Mouse (Mus musculus) erythroblast, embryonic 14.5 days (primary cell): ENCODE data around the gene Gk5. TPM values are rescaled to one million over a fixed set of nuclear protein-coding genes. Genes with fewer than 3 reads are reported as not detected.
"Not testable (repeated sequence)": the region's sequence is repeated elsewhere in the genome, so short reads cannot be mapped to it uniquely, and the experiment has no call there.

ENCODE experiments used
- H3K27me3 ChIP-seq: 2 replicates; pipeline ENCODE4 v1.6.1; 2012; ENCODE audit warnings: inconsistent platforms; ENCODE audit not compliant: control insufficient read depth
- H3K36me3 ChIP-seq: 2 replicates; pipeline ENCODE4 v1.6.1; 2012; ENCODE audit warnings: mild to moderate bottlenecking, inconsistent platforms; ENCODE audit not compliant: control insufficient read depth
- H3K4me1 ChIP-seq: 2 replicates; pipeline ENCODE4 v1.6.1; 2012; ENCODE audit warnings: inconsistent platforms; ENCODE audit not compliant: control insufficient read depth
- H3K4me3 ChIP-seq: replicated peaks from 2 replicates; pipeline ENCODE3; 2012; ENCODE audit warnings: moderate library complexity, mild to moderate bottlenecking, inconsistent platforms
- H3K9me3 ChIP-seq: 2 replicates; pipeline ENCODE4 v1.6.1; 2012; ENCODE audit warnings: low read length, inconsistent platforms, mixed read lengths; ENCODE audit not compliant: control insufficient read depth
- GATA1 ChIP-seq: IDR thresholded peaks from 2 replicates; pipeline ENCODE4 v1.6.1; 2012; ENCODE audit warnings: low read length, inconsistent platforms, mixed read lengths
- TAL1 ChIP-seq: IDR thresholded peaks from 3 replicates; pipeline ENCODE4 v1.6.1; 2012; ENCODE audit warnings: low read length, inconsistent platforms, mixed read lengths
- polyA plus RNA-seq: library from polyadenylated mRNA; stranded (reverse); fragments of >175 nt; gene quantifications from 2 replicates; pipeline ENCODE4 v1.2.3, GENCODE M21; 2012

Gene Gk5
- not detected in 2 replicates for polyA plus RNA-seq

DNA sequence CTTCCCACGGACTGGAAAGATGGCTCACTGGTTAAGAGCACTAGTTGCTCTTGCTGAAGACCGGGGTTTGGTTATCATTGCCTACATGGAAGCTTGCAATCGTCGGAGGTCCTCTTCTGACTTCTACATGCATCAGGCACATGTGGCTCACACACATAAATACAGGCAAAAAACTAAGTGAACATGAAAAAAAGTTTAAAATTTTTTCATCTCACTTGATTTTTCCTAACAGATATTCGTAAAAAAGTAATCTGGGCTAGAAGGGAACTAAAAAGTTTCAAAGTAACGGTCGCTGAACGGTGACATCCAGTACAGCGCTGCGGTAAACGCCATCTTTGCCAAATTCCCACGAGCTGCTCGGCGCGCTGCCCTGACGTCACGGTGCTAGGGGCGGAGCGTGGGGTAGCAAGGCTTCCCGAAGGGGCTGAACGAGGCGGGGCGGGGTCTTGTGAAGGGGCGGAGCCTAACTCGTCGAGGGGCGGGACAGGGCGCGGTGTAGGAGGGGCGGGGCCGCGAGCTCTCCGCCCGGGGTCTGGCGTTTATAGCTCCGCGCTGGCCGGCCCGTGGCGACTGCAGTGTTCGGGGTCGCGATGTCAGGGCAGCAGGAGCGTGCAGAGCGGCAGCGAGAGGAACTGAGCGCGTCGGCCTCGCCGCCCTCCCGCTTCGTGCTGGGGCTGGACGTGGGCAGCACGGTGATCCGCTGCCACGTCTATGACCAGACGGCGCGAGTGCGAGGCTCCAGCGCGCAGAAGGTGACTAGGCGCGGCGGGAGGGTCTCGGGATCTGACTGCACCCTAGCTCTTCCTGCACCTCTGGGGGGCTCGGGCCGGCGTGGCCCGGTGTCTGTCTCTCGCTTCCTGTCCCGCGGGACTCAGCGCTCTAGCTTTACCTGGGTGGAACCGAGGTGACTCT is at the start of gene Gk5:
TSS of gene Gk5 (plus strand) at position 502 of the 912 bp plus-strand sequence.
- H3K27me3 ChIP-seq, result peaks cover 21% of the 10 kb centered on the region
- H3K36me3 ChIP-seq, result no peaks in the 10 kb centered on the region
- peaks cover 17% of the 10 kb centered on the region for H3K4me1 ChIP-seq
- TF ChIP-seq GATA1, result no peak
- TF ChIP-seq TAL1, result no peak
- peak within 1 kb of the TSS; percentile 76 for H3K4me3 ChIP-seq
- peaks cover 8% of the 10 kb centered on the region; the same call in 1 of the 2 replicates for H3K9me3 ChIP-seq

DNA sequence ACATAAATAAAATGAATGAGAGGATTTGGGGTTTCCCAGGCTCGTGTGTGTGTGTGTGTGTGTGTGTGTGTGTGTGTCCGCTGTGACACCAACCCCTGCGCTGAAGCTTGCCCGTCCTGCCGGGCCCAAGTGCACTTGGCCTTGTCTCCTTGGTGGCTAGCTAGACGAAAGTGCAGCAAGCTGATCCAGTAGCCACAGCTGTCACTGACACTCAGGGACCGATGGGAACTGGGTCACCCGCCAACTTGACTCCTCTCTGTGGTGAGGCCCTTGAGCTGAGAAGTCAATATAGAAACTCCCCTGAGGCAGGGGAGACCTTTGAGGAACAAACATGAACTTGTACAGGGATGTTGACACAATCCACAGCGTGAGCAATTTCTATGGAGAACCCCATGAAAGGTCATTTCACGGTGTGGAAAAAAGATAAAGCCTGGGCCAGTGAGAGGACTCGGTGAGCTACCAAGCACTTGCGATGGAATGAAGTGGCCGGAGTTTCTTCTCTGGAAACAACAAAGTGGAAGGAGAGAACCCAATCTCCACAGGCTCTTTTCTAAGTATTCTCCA is 40.3 kb upstream of the Gk5 start:
- H3K9me3 ChIP-seq, result peaks cover 2% of the 10 kb centered on the region; the same call in 1 of the 2 replicates
- no peaks in the 10 kb centered on the region for H3K36me3 ChIP-seq
- TF ChIP-seq GATA1 (no peak), TAL1 (no peak)

DNA sequence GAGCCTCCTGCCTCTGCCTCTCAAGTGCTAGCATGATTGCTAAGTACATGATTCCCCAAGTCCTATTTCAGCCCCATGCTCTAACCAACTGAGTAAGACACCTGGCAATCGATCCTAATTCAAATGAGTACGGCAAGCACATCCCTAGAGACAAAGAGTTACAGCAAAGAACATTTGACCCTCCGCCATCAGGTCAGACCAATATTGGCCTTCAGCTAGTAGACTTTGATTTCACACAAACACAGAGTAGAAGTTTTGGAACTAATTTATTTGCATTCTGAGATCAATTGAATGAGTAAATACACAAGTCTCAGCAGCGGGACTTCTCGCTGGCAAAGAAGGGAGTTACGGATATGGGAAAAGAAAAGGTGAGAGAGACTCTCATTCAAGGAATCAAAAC is 33.9 kb upstream of the Gk5 start:
- TF ChIP-seq TAL1, result no peak
- TF ChIP-seq GATA1, result no peak
- peaks cover 10% of the 10 kb centered on the region; the same call in 1 of the 2 replicates for H3K27me3 ChIP-seq
- no peaks in the 10 kb centered on the region for H3K4me1 ChIP-seq
- no peak overlapping the region for H3K4me3 ChIP-seq
- H3K36me3 ChIP-seq, result no peaks in the 10 kb centered on the region
- no peaks in the 10 kb centered on the region for H3K9me3 ChIP-seq

More for the DNA sequence above, 40.3 kb upstream of the Gk5 start:
- Histone ChIP-seq H3K4me1 (no peaks in the 10 kb centered on the region), H3K27me3 (peaks cover 18% of the 10 kb centered on the region; the same call in 1 of the 2 replicates), H3K4me3 (no peak overlapping the region)

DNA sequence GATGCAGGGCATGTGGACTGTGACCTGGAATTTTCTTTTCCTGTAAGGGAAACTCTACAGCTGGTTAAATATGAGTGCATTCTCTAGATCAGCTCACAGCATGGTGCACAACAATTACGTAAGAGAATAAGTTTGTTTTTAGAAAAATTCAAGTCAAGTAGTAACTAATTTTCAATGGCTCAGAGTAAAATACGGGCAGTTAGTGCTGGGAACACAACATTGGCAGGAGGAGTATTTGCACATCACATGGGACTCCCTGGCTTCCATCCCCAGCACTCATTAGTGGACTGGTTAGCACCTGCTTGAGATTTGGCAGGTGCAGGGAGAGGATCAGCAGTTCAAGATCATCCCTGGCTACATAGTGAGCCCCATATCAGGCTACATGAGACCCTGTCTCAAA is 31.5 kb upstream of the Gk5 start:
- Histone ChIP-seq H3K36me3 (no peaks in the 10 kb centered on the region), H3K4me3 (no peak overlapping the region), H3K4me1 (no peaks in the 10 kb centered on the region), H3K27me3 (peaks cover 9% of the 10 kb centered on the region; the same call in 1 of the 2 replicates), H3K9me3 (peaks cover 2% of the 10 kb centered on the region; the same call in 1 of the 2 replicates)
- TF ChIP-seq TAL1 (no peak), GATA1 (no peak)

DNA sequence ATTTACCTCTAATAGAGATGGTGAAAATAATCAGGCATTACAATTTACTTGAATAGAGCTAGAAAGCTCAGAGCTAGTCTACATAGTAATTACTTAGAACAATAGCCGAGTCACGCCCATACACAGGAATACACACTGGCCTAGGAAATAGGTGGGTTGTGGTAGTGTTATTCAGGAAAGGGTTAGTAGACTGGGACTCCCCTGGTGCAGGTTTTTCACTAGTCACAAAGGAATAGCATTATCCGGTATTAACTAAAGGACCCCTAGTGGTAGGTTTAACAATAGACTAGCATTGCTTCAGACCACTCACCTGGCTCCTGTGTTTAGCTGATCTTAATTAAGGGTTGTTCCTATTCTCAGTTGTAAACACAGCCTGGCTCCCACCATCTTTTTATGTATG is 30.7 kb upstream of the Gk5 start:
- H3K9me3 ChIP-seq, H3K4me3 ChIP-seq, H3K4me1 ChIP-seq, H3K36me3 ChIP-seq: not testable (repeated sequence)
- peaks cover 12% of the 10 kb centered on the region; the same call in 1 of the 2 replicates for H3K27me3 ChIP-seq

DNA sequence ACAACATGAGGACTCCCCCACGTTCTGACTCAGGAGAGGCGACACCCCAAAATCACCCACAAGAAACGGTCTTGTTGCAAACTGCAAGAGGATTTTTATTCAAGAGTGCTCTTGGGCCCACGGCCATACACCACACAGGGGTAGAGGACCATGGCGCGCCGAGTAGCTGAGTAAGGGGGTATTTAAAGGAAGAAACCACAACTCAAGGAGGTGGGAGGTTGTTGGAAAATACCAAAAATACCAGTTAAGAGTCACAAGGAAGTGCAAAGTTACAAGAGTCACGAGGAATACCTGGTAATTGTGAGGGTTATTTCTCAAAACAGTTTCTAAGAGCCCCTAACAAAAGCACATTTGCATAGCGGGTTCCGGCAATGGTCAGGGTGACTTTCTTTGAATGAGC is 26.5 kb upstream of the Gk5 start:
- not testable (repeated sequence) for H3K36me3 ChIP-seq, H3K4me1 ChIP-seq, H3K4me3 ChIP-seq
- peaks cover 26% of the 10 kb centered on the region for H3K9me3 ChIP-seq
- peaks cover 13% of the 10 kb centered on the region; the same call in 1 of the 2 replicates for H3K27me3 ChIP-seq

DNA sequence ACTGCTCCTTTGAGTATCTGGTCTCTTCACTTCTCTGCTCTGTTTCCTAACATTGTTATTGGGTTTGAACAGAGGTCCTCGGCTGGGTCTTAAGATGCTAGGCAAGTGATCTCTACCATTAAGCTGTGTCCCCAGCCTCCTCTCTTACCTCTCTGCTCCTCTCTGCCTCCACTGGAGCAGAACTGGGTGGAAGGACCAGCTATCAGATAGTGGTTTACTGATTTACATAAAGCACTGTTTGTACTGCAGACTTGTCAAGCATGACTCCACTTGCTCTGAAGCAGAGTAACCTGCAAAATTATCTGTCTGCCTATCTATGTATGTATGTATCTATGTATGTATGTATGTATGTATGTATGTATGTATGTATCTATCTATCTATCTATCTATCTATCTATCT is 25.9 kb upstream of the Gk5 start:
- Histone ChIP-seq H3K9me3 (peaks cover 30% of the 10 kb centered on the region), H3K4me1 (no peaks in the 10 kb centered on the region), H3K4me3 (no peak overlapping the region), H3K36me3 (no peaks in the 10 kb centered on the region), H3K27me3 (peaks cover 13% of the 10 kb centered on the region; the same call in 1 of the 2 replicates)
- no peak for TF ChIP-seq TAL1
- no peak for TF ChIP-seq GATA1

DNA sequence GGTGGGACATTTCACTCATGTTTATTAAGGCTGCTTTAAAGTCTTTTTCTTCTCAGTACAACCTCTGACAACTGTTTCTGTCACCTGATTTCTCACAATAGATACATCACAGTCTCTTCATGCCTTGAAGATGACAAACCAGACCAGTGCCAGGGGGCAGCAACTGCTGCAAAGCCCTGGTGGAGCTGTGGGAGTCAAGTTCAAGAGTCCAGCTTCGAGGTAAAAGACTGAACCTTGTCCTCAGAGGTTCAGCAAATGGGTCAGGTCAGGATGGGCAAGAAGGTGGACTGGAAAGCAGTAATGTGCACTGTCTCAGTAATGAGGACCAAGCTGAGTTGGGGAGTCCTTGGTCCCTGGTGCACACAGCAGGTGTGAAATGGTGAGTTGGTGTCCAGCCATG is 24.8 kb upstream of the Gk5 start:
- no peaks in the 10 kb centered on the region for H3K36me3 ChIP-seq
- peaks cover 39% of the 10 kb centered on the region for H3K9me3 ChIP-seq
- H3K4me3 ChIP-seq, result no peak overlapping the region
- H3K4me1 ChIP-seq, result no peaks in the 10 kb centered on the region
- no peak for TF ChIP-seq GATA1
- TF ChIP-seq TAL1, result no peak
- peaks cover 11% of the 10 kb centered on the region; the same call in 1 of the 2 replicates for H3K27me3 ChIP-seq

DNA sequence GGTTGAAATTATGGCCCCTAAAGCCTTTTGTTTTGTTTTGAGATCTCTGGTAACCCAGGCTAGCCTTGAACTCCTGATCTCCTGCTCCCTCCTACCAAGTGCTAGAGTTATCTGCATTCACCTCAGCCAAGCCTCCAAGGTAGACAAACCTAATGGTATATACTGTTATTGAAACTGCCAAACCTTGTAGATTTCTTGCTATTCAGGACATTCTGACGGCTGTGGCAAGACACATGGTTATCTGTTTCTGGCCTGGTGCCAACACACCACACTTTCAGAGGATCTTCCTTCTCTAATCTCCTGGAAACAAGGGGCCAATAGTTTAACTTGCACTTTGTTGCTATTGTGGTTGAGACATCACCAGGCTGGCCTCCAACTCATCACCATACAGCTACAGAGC is 24.0 kb upstream of the Gk5 start:
- Histone ChIP-seq H3K36me3 (no peaks in the 10 kb centered on the region), H3K4me1 (no peaks in the 10 kb centered on the region)
- no peak for TF ChIP-seq TAL1
- no peak for TF ChIP-seq GATA1

More for the DNA sequence above, 24.0 kb upstream of the Gk5 start:
- Histone ChIP-seq H3K4me3 (no peak overlapping the region), H3K27me3 (peaks cover 11% of the 10 kb centered on the region; the same call in 1 of the 2 replicates), H3K9me3 (peaks cover 47% of the 10 kb centered on the region)
